Mouse (Mus musculus) granulocyte monocyte progenitor cell, adult 5-6 weeks (primary cell): ENCODE results near the gene Sox12. TPM values are rescaled to one million over a fixed set of nuclear protein-coding genes. Genes with fewer than 3 reads are reported as not detected.

Experiments
- ATAC-seq: replicated peaks from 2 replicates; pipeline ENCODE4 v1.8.0; 2016; ENCODE audit warnings: mild to moderate bottlenecking, moderate TSS enrichment, inconsistent platforms; ENCODE audit not compliant: poor library complexity, severe bottlenecking
- total RNA-seq, 2 experiments: library from RNA; stranded (forward) in 1 of 2; stranded (reverse) in 1 of 2; fragments of 200-712, 200-1000 nt in 1 of 2; fragments of >200 nt in 1 of 2; fragmentation: Nextera tagmentation in 1 of 2; gene quantifications; 2 replicates each; pipeline ENCODE4 v1.2.3; 2014 to 2017

The Sox12 gene
- total RNA-seq, 2 experiments from 2014 or later = 2.4 to 8.6 TPM

GRCm38 (mm10) chr2:152409781-152410180 lies 11.9 kb upstream of the Sox12 start:
- ATAC-seq = no peak

- peak; percentile 100 for ATAC-seq
Measured at GRCm38 (mm10) chr2:152406126-152406525, 8.3 kb upstream of the Sox12 start.

DNA sequence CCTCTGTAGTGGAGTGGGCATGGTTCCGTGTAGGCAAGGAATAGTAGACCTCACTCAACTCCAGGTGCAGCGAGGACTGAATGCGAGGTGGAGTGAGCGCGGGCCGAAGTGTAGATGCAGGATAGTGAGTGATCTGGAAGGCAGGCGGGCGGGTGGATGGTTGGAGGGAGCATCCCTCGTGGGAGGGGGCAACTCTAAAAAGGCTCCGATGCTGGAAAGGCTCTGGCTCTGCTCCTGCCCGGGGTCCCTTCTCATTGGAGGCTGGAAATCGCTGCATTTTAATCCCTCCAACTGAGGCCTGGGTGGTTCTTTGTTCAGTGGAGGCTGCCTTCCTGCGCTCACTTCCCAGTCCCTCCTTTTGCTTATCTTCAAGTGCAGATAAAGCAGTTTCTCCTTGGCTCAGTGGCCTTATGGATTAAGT lies 1.3 kb upstream of the Sox12 start:
- no peak for ATAC-seq

- ATAC-seq = peak; percentile 73
Measured at GRCm38 (mm10) chr2:152398691-152399090, 828 bp upstream of the Sox12 start.

GRCm38 (mm10) chr2:152397004-152397589 lies 766 bp downstream of the Sox12 start:
- peak; percentile 17; the same call in 1 of the 2 replicates for ATAC-seq

DNA sequence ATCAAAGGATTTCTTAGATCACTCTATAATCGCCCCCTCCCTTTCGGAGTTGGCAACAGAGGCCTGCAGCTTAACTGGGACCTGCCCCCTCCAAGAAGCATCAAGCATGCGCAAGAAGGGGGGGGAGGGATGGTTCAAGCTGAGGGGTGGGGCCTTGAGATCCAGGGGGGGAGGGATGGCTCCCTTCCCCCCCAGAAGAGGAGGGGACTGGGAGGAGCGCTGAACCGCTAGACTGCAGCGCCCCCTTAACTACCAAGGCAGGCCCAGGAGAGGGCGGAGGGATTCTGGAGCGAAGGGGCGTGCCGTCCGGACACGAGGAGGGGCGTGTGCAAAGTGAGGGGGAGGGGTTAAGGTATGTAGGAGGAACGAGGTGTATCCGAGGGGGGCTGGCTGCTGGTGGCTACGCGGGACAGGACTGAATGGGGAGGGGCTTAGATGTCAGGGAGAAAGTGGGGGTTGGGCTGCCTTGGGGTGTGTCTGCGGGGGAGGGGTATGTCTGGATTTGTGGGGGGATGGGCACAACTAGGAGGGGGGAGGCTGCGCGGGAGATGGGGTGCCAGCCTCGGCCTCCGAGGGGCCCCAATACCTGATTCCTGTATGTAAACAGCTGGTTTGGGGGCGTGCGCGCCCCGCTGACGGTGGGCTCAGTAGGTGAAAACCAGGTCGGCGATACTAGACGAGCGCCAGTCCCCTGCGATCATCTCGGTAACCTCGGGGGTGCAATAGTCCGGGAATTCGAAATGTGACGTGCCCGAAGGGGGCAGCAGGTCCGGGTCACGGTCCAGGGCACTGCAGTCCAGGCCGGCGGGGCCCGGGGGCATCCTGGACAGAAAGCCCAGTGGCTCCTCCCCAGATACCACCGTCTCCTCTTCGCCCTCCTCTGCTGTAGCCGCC lies 1.5 kb downstream of the Sox12 start:
- ATAC-seq = peak; percentile 58

DNA sequence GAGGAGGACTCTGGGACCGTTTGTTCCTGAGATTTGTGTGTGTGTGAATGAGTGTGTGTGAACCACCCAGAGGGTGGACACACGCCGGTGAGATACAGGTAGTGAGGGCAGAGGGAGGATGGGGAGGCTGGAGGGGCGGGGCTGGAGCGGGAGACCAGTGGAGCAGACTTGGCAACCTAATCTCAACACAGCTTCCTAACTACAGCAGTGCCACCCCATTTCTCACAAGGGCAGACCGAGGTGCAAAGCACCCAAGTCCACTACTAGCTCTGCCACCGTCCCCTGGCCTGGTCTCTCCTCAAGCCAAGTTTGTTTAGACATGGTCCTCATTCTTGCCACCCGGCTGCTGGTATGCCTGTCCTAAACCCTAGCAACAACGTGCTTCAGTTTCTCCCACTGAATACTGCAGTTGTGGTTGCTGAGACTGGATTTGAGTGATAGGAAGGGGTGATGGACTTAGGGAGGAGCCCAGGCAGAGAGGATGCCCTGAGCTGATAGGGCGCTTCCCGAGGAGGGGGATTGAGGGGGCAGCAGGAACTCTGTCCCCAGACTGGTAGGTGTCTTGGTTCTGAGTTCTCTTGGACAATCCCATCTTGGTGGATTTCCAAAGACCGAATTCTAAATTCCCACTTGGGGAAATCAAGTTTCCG lies 2.5 kb downstream of the Sox12 start:
- ATAC-seq = no peak

- ATAC-seq = no peak
Measured at GRCm38 (mm10) chr2:152393225-152394017, 4.4 kb downstream of the Sox12 start.

DNA sequence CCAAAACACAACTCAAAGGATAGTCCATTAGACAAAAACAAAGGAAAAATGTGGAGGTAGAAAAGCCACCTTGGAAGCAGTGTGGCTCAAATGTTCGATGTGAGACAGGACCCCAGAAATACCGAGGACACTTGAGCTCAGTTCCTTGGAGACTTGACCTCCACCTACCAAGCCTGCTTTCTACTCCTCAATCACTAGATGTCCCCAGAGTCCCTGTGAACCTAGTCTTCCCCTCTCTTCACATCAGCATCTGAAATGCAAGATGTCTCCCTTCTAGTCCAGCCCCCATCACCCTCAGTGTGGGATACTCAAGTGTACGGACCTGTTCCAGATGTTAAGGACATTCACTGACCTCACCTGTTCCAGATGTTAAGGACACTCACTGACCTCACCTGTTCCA lies 5.1 kb downstream of the Sox12 start:
- ATAC-seq = peak; percentile 48

GRCm38 (mm10) chr2:152384191-152384590 lies 13.7 kb downstream of the Sox12 start:
- no peak for ATAC-seq

DNA sequence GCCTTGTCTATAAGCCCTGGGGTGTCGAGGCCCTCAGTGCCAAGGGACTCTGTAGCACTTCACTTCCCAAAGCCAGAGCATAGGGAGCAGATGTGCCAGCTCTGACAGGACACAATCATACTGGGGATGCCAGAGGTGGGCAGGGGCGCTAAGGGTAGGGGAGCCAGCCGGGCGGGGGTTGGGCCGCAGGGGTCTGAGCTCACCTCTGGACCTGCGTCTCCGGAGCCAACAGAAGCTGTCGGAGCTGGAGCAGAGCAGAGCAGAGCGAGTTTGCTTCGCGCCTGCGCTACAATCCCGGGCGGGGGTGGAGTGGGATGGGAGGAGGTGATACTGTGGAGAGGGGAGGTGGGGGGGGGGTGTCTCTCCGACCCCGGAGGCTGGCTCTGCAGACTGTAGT lies 21.5 kb downstream of the Sox12 start, which contains the start of gene Nrsn2:
Nrsn2 (minus strand) TSS at position 294 of the 397 bp plus-strand sequence.
- ATAC-seq = no peak; the same call in 1 of the 2 replicates

DNA sequence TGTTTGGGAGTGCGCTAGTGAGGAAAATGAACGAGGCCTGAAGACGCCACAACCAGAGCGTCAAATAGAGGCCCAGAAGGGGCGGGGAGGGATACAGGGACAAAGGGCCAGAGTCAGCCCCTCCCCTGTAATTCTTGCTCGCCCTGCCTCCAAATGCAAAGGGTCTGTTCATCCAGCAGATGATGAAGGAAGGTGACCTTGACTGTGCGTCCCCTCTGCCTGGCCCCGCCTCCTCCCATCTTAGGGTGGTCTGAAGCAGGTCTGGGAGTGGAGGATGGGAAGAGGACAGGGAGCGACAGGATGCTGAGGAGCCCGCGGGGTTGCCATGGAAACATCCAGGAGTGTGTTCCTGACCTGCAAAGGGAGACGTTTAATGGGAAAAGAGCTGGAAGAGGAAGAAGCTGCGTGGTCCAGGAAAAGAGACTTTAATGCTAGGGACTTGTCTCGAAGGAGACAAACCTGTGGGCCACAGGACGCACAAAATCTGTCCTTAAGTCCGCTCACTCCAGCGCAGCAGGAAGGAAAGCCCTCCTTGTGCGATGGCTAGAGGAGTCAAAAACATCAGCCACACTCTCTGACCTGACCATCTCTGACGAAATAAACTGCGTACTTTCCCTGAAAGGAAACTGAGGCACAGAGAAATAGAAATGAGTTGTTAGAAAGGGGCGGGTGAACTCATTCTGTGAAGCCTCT lies 22.1 kb downstream of the Sox12 start:
- no peak for ATAC-seq

DNA sequence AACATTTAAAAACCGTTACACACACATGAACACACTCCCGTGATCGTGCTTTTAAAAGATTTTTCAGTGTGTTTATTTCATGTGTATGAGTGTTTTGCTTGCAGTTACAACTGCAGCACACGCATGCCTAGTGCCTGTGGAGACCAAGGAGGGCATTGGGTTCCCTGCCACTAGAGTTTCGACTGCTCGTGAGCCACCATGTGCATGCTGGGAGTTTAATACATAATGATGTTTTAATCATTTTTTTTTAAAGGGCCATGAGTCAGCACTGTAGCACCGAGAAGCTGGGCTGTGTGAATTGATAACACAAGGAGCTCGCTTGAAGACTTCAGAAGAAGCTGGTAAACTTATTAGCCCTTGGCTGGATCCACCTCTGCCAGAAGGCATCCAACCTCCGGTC lies 24.3 kb downstream of the Sox12 start:
- no peak for ATAC-seq

DNA sequence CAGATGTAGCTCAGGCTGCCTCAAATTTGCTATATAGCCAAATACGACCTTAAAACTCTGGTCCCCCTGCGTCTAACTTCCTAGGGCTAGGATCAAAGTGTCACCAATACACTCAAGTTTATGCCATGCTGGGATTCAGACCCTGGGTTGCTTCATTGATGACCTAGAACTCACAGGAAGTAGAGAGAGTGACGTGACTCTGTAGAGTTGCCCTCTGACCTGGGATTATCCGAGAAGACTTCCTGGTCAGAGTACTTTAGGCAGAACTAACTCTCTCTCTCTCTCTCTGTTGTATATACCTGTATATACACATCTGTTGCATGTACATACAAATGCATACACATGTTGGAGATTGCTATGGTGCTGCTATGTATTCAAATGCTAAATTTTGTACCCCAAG lies 25.2 kb downstream of the Sox12 start:
- no peak for ATAC-seq

DNA sequence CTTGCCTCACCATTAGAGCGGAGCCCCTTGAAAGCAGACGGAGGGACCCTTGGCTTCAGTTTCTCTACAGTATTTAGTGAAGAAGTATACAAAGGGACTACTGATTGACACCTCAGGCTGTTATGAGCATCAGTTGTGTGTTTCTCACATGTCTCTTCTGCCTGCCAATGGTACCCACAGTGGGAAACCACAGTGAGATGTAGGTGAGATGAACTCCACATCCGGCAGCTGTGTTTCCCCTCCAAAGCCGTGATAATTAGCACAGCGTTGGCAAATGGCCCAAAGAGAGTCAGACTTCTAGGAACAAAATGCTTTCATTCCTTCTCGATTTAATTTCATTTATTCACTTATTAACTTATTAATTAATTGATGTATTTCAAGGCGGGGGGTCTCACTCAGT lies 25.8 kb downstream of the Sox12 start:
- ATAC-seq = no peak

DNA sequence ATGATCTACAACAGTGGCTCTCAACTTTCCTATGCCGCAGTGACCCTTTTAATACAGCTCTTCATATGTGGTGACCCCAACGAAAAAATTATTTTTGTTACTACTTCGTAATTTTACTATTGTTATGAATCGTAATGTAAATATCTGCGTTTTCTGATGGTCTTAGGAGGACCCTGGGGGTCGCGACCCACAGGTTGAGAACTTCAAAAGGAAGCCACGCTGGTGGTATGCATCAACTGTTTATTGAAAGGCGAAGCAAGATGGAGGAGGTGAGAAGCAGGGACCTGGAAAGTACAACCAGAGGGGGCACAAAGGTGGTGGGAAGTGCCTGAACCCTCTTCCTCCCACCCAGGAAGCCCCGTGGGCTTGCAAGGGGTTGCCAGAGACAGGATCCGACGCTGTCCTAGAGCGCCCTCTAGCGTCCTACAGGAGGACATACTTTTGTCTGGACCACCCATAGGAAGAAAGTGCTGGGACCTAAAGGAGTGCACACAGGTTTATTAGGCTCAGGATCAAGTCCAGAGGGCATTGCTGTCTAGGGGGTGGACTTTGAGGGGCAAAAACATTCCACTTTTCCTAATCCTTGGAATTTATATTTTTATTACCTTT lies 29.2 kb downstream of the Sox12 start:
- peak; percentile 82 for ATAC-seq

- no peak for ATAC-seq
Measured at GRCm38 (mm10) chr2:152367917-152368316, 29.9 kb downstream of the Sox12 start.

DNA sequence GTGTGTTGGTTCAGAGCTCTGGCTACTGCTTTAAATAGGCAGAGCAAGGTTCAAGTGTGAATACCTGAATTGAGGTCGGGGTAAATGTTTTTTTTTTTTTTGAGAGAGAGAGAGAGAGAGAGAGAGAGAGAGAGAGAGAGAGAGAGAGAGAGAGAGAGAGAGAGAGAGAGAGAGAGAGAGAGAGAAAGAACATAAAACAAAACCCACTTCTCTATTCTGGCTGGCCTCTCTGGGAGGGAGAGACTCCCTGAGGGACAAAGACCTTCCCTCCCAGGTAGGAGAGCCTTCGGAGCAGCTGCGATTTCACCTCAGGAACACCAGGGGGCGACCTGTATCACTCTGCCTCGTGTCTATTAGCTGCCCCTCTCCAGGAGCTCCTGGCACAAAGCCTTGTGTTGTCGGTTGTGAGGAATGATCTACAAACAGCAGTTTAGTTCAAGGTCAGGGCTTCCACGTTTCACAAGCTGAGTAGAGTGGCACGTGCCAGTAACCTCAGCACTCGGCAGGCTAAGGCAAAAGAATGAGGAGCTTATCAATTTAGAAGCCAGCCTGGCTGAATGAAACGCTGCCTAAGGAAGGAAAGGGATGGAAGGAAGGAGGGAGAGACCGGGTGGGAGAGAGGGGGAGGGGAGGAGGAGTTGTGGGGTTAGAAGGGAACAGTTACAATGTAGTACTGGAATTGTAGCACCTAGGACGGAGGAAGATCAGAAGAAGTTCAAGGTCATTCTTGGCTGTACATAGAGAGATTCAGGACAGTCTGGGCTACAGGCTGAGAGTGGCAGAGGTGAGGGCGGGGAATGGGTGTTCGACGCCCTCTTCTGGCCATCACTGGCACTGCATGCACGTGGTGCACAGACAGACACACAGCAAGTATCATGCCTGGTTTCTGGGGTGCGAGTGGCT lies 34.4 kb downstream of the Sox12 start:
- ATAC-seq = peak; percentile 85
